Mouse (Mus musculus): ENCODE results near the gene Syt8.

Syt8 gene

GRCm38 (mm10) chr7:142445324-142445723 is 10.7 kb downstream of the Syt8 start:
- DNase-seq (ENCODE audit: low read depth, low spot score), result no peak

GRCm38 (mm10) chr7:142446264-142446663 is 11.6 kb downstream of the Syt8 start:
- DNase-seq (ENCODE audit: low read depth, low spot score), result no peak

- no peak for DNase-seq (ENCODE audit: low read depth, low spot score)
These were observed 14.5 kb downstream of the Syt8 start for GRCm38 (mm10) chr7:142449038-142449617.

GRCm38 (mm10) chr7:142454706-142455105 is 20.1 kb downstream of the Syt8 start:
- DNase-seq (ENCODE audit: low read depth, low spot score), result no peak

- no peak for DNase-seq (ENCODE audit: low read depth, low spot score)
These were observed 20.6 kb downstream of the Syt8 start for GRCm38 (mm10) chr7:142455251-142455650.

GRCm38 (mm10) chr7:142456806-142457205 is 22.2 kb downstream of the Syt8 start:
- no peak for DNase-seq (ENCODE audit: low read depth, low spot score)

- DNase-seq (ENCODE audit: low read depth, low spot score), result no peak
These were observed 22.7 kb downstream of the Syt8 start for GRCm38 (mm10) chr7:142457227-142457811.

- no peak for DNase-seq (ENCODE audit: low read depth, low spot score)
These were observed 23.4 kb downstream of the Syt8 start for GRCm38 (mm10) chr7:142458026-142458425.

- no peak for DNase-seq (ENCODE audit: low read depth, low spot score)
These were observed 24.1 kb downstream of the Syt8 start for GRCm38 (mm10) chr7:142458676-142459298.

- DNase-seq (ENCODE audit: low read depth, low spot score), result no peak
These were observed 24.6 kb downstream of the Syt8 start for GRCm38 (mm10) chr7:142459299-142459691.

GRCm38 (mm10) chr7:142460636-142461077 is 26.0 kb downstream of the Syt8 start, which contains the start of gene Lsp1:
TSS of gene Lsp1 (plus strand) at chr7:142460809.
- DNase-seq (ENCODE audit: low read depth, low spot score), result peak; percentile 27

- DNase-seq (ENCODE audit: low read depth, low spot score), result peak; percentile 32
These were observed 26.8 kb downstream of the Syt8 start for GRCm38 (mm10) chr7:142461446-142461845.

GRCm38 (mm10) chr7:142462190-142462589 is 27.5 kb downstream of the Syt8 start:
- peak; percentile 97 for DNase-seq (ENCODE audit: low read depth, low spot score)

GRCm38 (mm10) chr7:142462594-142463078 is 28.0 kb downstream of the Syt8 start:
- peak; percentile 77 for DNase-seq (ENCODE audit: low read depth, low spot score)

- peak; percentile 18 for DNase-seq (ENCODE audit: low read depth, low spot score)
These were observed 35.6 kb downstream of the Syt8 start for GRCm38 (mm10) chr7:142470171-142470691.

GRCm38 (mm10) chr7:142470808-142471413 is 36.3 kb downstream of the Syt8 start:
- DNase-seq (ENCODE audit: low read depth, low spot score), result peak; percentile 79

- DNase-seq (ENCODE audit: low read depth, low spot score), result no peak
These were observed 36.8 kb downstream of the Syt8 start for GRCm38 (mm10) chr7:142471414-142471861.

GRCm38 (mm10) chr7:142471884-142472570 is 37.4 kb downstream of the Syt8 start:
- DNase-seq (ENCODE audit: low read depth, low spot score), result peak; percentile 48

GRCm38 (mm10) chr7:142472936-142473335 is 38.3 kb downstream of the Syt8 start:
- DNase-seq (ENCODE audit: low read depth, low spot score), result no peak

GRCm38 (mm10) chr7:142473476-142473875 is 38.8 kb downstream of the Syt8 start:
- DNase-seq (ENCODE audit: low read depth, low spot score), result no peak

GRCm38 (mm10) chr7:142474799-142475198 is 40.1 kb downstream of the Syt8 start:
- DNase-seq (ENCODE audit: low read depth, low spot score), result peak; percentile 77
